Mouse (Mus musculus): ENCODE results near the gene Appl1. TPM values are rescaled to one million over a fixed set of nuclear protein-coding genes. Genes with fewer than 3 reads are reported as not detected.

Gene Appl1
- polyA plus RNA-seq (2015; fragmentation: Nextera tagmentation; extraction: Ambion mirVana): 31.3 and 32.1 TPM in 2 replicates

- H3K36me3 ChIP-seq (ENCODE audit: insufficient read depth, low read length): no peaks in the 10 kb centered on the region
- H3K9ac ChIP-seq (replicated peaks; ENCODE audit: low read length): peak within 1 kb of the TSS; percentile 94
- 42% methylated on average over 10 of the region's 10 CpGs for WGBS
- H3K4me2 ChIP-seq (replicated peaks; ENCODE audit: low read depth, low read length): peak within 1 kb of the TSS; percentile 74
- H3K4me3 ChIP-seq (ENCODE audit: low read length): peak within 1 kb of the TSS; percentile 88
- H3K27ac ChIP-seq (ENCODE audit: low read length): peak within 1 kb of the TSS; percentile 87
- H3K27me3 ChIP-seq (ENCODE audit: insufficient read depth, low read length): no peaks in the 10 kb centered on the region
- no peak for ATAC-seq (ENCODE audit: low FRiP score, low TSS enrichment)
- H3K4me1 ChIP-seq (ENCODE audit: insufficient read depth, low read length): 0 out of 2 replicates have a peak, but pooled peaks cover 10% of the 10 kb centered on the region
- no peaks in the 10 kb centered on the region for H3K9me3 ChIP-seq (ENCODE audit: low read length)
These were observed at the start of gene Appl1 for GRCm38 (mm10) chr14:26971106-26971789. Appl1 (minus strand) TSS chr14:26971232.

GRCm38 (mm10) chr14:27019850-27020249 lies 48.8 kb upstream of the Appl1 start:
- H3K4me2 ChIP-seq (replicated peaks; ENCODE audit: low read depth, low read length): no peak overlapping the region
- no peak for ATAC-seq (ENCODE audit: low FRiP score, low TSS enrichment)
- no peaks in the 10 kb centered on the region for H3K9me3 ChIP-seq (ENCODE audit: low read length)
- 73% methylated on average over 14 of the region's 14 CpGs for WGBS
- no peak overlapping the region for H3K4me3 ChIP-seq (ENCODE audit: low read length)
- H3K27me3 ChIP-seq (ENCODE audit: insufficient read depth, low read length): no peaks in the 10 kb centered on the region
- no peaks in the 10 kb centered on the region for H3K36me3 ChIP-seq (ENCODE audit: insufficient read depth, low read length)
- no peak overlapping the region for H3K27ac ChIP-seq (ENCODE audit: low read length)
- no peaks in the 10 kb centered on the region for H3K4me1 ChIP-seq (ENCODE audit: insufficient read depth, low read length)
- H3K9ac ChIP-seq (replicated peaks; ENCODE audit: low read length): no peak overlapping the region

- no peak overlapping the region for H3K4me3 ChIP-seq (ENCODE audit: low read length)
- H3K4me2 ChIP-seq (replicated peaks; ENCODE audit: low read depth, low read length): no peak overlapping the region
- no peak overlapping the region for H3K27ac ChIP-seq (ENCODE audit: low read length)
- 94% methylated on average over 2 of the region's 2 CpGs for WGBS
- H3K36me3 ChIP-seq (ENCODE audit: insufficient read depth, low read length): no peaks in the 10 kb centered on the region
- H3K9ac ChIP-seq (replicated peaks; ENCODE audit: low read length): no peak overlapping the region
- no peaks in the 10 kb centered on the region for H3K9me3 ChIP-seq (ENCODE audit: low read length)
- no peaks in the 10 kb centered on the region for H3K27me3 ChIP-seq (ENCODE audit: insufficient read depth, low read length)
- no peak for ATAC-seq (ENCODE audit: low FRiP score, low TSS enrichment)
- no peaks in the 10 kb centered on the region for H3K4me1 ChIP-seq (ENCODE audit: insufficient read depth, low read length)
These were observed 46.9 kb upstream of the Appl1 start for GRCm38 (mm10) chr14:27017936-27018335.

- Histone ChIP-seq H3K4me1 (ENCODE audit: insufficient read depth, low read length) (no peaks in the 10 kb centered on the region), H3K9ac (replicated peaks; ENCODE audit: low read length) (no peak overlapping the region), H3K27ac (ENCODE audit: low read length) (no peak overlapping the region), H3K27me3 (ENCODE audit: insufficient read depth, low read length) (no peaks in the 10 kb centered on the region), H3K36me3 (ENCODE audit: insufficient read depth, low read length) (no peaks in the 10 kb centered on the region), H3K4me2 (replicated peaks; ENCODE audit: low read depth, low read length) (no peak overlapping the region), H3K9me3 (ENCODE audit: low read length) (no peaks in the 10 kb centered on the region), H3K4me3 (ENCODE audit: low read length) (no peak overlapping the region)
- WGBS: 24% methylated on average over 4 of the region's 4 CpGs
- no peak for ATAC-seq (ENCODE audit: low FRiP score, low TSS enrichment)
These were observed 42.6 kb upstream of the Appl1 start for GRCm38 (mm10) chr14:27013658-27014057.

- no peak for ATAC-seq (ENCODE audit: low FRiP score, low TSS enrichment)
- no peak overlapping the region for H3K4me3 ChIP-seq (ENCODE audit: low read length)
- no peak overlapping the region for H3K9ac ChIP-seq (replicated peaks; ENCODE audit: low read length)
- no peaks in the 10 kb centered on the region for H3K9me3 ChIP-seq (ENCODE audit: low read length)
- H3K4me1 ChIP-seq (ENCODE audit: insufficient read depth, low read length): no peaks in the 10 kb centered on the region
- H3K27ac ChIP-seq (ENCODE audit: low read length): no peak overlapping the region
- H3K27me3 ChIP-seq (ENCODE audit: insufficient read depth, low read length): no peaks in the 10 kb centered on the region
- H3K4me2 ChIP-seq (replicated peaks; ENCODE audit: low read depth, low read length): no peak overlapping the region
- H3K36me3 ChIP-seq (ENCODE audit: insufficient read depth, low read length): no peaks in the 10 kb centered on the region
- 78% methylated on average over 5 of the region's 5 CpGs for WGBS
These were observed 40.5 kb upstream of the Appl1 start for GRCm38 (mm10) chr14:27011561-27011960.

- Histone ChIP-seq H3K27ac (ENCODE audit: low read length) (no peak overlapping the region), H3K4me3 (ENCODE audit: low read length) (no peak overlapping the region), H3K9ac (replicated peaks; ENCODE audit: low read length) (no peak overlapping the region), H3K9me3 (ENCODE audit: low read length) (no peaks in the 10 kb centered on the region), H3K4me2 (replicated peaks; ENCODE audit: low read depth, low read length) (no peak overlapping the region), H3K4me1 (ENCODE audit: insufficient read depth, low read length) (no peaks in the 10 kb centered on the region), H3K27me3 (ENCODE audit: insufficient read depth, low read length) (peaks cover 3% of the 10 kb centered on the region; the same call in 1 of the 2 replicates), H3K36me3 (ENCODE audit: insufficient read depth, low read length) (no peaks in the 10 kb centered on the region)
- ATAC-seq (ENCODE audit: low FRiP score, low TSS enrichment): no peak
- WGBS: 53% methylated on average over 6 of the region's 6 CpGs
These were observed 34.9 kb upstream of the Appl1 start for GRCm38 (mm10) chr14:27005937-27006336.

GRCm38 (mm10) chr14:27004906-27005305 lies 33.9 kb upstream of the Appl1 start:
- WGBS: 67% methylated on average over 7 of the region's 7 CpGs
- ATAC-seq (ENCODE audit: low FRiP score, low TSS enrichment): no peak

GRCm38 (mm10) chr14:27000386-27000785 lies 29.4 kb upstream of the Appl1 start:
- Histone ChIP-seq H3K4me1 (ENCODE audit: insufficient read depth, low read length) (0 out of 2 replicates have a peak, but pooled peaks cover 6% of the 10 kb centered on the region), H3K4me3 (ENCODE audit: low read length) (peak overlapping the region; percentile 10; the same call in 1 of the 2 replicates), H3K27ac (ENCODE audit: low read length) (no peak overlapping the region), H3K4me2 (replicated peaks; ENCODE audit: low read depth, low read length) (peak overlapping the region; percentile 44), H3K9ac (replicated peaks; ENCODE audit: low read length) (no peak overlapping the region), H3K9me3 (ENCODE audit: low read length) (no peaks in the 10 kb centered on the region), H3K27me3 (ENCODE audit: insufficient read depth, low read length) (peaks cover 3% of the 10 kb centered on the region; the same call in 1 of the 2 replicates), H3K36me3 (ENCODE audit: insufficient read depth, low read length) (no peaks in the 10 kb centered on the region)
- 4% methylated on average over 11 of the region's 11 CpGs for WGBS
- ATAC-seq (ENCODE audit: low FRiP score, low TSS enrichment): no peak

More at GRCm38 (mm10) chr14:27004906-27005305, 33.9 kb upstream of the Appl1 start:
- no peak overlapping the region for H3K4me2 ChIP-seq (replicated peaks; ENCODE audit: low read depth, low read length)
- H3K27me3 ChIP-seq (ENCODE audit: insufficient read depth, low read length): peaks cover 3% of the 10 kb centered on the region; the same call in 1 of the 2 replicates
- no peak overlapping the region for H3K27ac ChIP-seq (ENCODE audit: low read length)
- no peak overlapping the region for H3K4me3 ChIP-seq (ENCODE audit: low read length)
- H3K36me3 ChIP-seq (ENCODE audit: insufficient read depth, low read length): no peaks in the 10 kb centered on the region
- H3K9me3 ChIP-seq (ENCODE audit: low read length): no peaks in the 10 kb centered on the region
- no peak overlapping the region for H3K9ac ChIP-seq (replicated peaks; ENCODE audit: low read length)
- H3K4me1 ChIP-seq (ENCODE audit: insufficient read depth, low read length): 0 out of 2 replicates have a peak, but pooled peaks cover 6% of the 10 kb centered on the region

- Histone ChIP-seq H3K36me3 (ENCODE audit: insufficient read depth, low read length) (no peaks in the 10 kb centered on the region), H3K9ac (replicated peaks; ENCODE audit: low read length) (no peak overlapping the region), H3K9me3 (ENCODE audit: low read length) (no peaks in the 10 kb centered on the region), H3K27me3 (ENCODE audit: insufficient read depth, low read length) (peaks cover 2% of the 10 kb centered on the region; the same call in 1 of the 2 replicates), H3K4me1 (ENCODE audit: insufficient read depth, low read length) (peaks cover 19% of the 10 kb centered on the region), H3K4me2 (replicated peaks; ENCODE audit: low read depth, low read length) (no peak overlapping the region), H3K27ac (ENCODE audit: low read length) (no peak overlapping the region), H3K4me3 (ENCODE audit: low read length) (no peak overlapping the region)
- ATAC-seq (ENCODE audit: low FRiP score, low TSS enrichment): no peak
These were observed 25.2 kb upstream of the Appl1 start for GRCm38 (mm10) chr14:26996257-26996656.

GRCm38 (mm10) chr14:26994211-26994741 lies 23.2 kb upstream of the Appl1 start, which contains the start of gene Hesx1:
Hesx1 (plus strand) TSS chr14:26994416.
- Histone ChIP-seq H3K4me3 (ENCODE audit: low read length) (peak within 1 kb of the TSS; percentile 42), H3K36me3 (ENCODE audit: insufficient read depth, low read length) (no peaks in the 10 kb centered on the region), H3K9ac (replicated peaks; ENCODE audit: low read length) (peak within 1 kb of the TSS; percentile 45), H3K27ac (ENCODE audit: low read length) (peak within 1 kb of the TSS; percentile 58), H3K4me1 (ENCODE audit: insufficient read depth, low read length) (peaks cover 15% of the 10 kb centered on the region), H3K9me3 (ENCODE audit: low read length) (no peaks in the 10 kb centered on the region), H3K27me3 (ENCODE audit: insufficient read depth, low read length) (no peaks in the 10 kb centered on the region), H3K4me2 (replicated peaks; ENCODE audit: low read depth, low read length) (peak within 1 kb of the TSS; percentile 65)
- 6% methylated on average over 16 of the region's 16 CpGs for WGBS
- peak; percentile 77 for ATAC-seq (ENCODE audit: low FRiP score, low TSS enrichment)

All from kidney, embryonic 16.5 days (tissue).